Mouse (Mus musculus) heart, adult 10 weeks (tissue): ENCODE results near the gene Slc6a13. TPM values are rescaled to one million over a fixed set of nuclear protein-coding genes. Genes with fewer than 3 reads are reported as not detected.

ENCODE experiments used
- polyA plus RNA-seq: library from polyadenylated mRNA; stranded (reverse); fragments of 350-450 nt; fragmentation: Illumina TruSeq; extraction: RNeasy Lipid Tissue Mini Kit (QIAGEN cat#74804); gene quantifications from one replicate; pipeline ENCODE4 v1.2.3, GENCODE M21; 2014; ENCODE audit warnings: low read depth, low replicate concordance

Slc6a13 gene
- 0.29 TPM for polyA plus RNA-seq

GRCm38 (mm10) chr6:121299954-121300353 is at the start of gene Slc6a13:
Gene Slc6a13, plus strand, starts transcription at chr6:121300227.

GRCm38 (mm10) chr6:121343026-121343770 is 43.2 kb downstream of the Slc6a13 start, which contains the start of gene Slc6a12:
Gene Slc6a12, plus strand, starts transcription at chr6:121343076.

Other genes starting within 250 kb of the Slc6a13 start
- gene Mical3, start 169.2 kb upstream of the Slc6a13 start, polyA plus RNA-seq, result 69.1 TPM
- 6.2 TPM for gene Pex26, start 116.6 kb upstream of the Slc6a13 start, polyA plus RNA-seq
- gene Tuba8, start 89.5 kb upstream of the Slc6a13 start, polyA plus RNA-seq, result 123 TPM
- 5.1 TPM for gene Usp18, start 54.3 kb upstream of the Slc6a13 start, polyA plus RNA-seq
- gene Slc6a12, start 42.8 kb downstream of the Slc6a13 start, polyA plus RNA-seq, result not detected
- 0.60 TPM for gene Iqsec3, start 173.5 kb downstream of the Slc6a13 start, polyA plus RNA-seq